Mouse (Mus musculus) CH12.LX (cell line): ENCODE measurements around the gene Lats1. TPM values are rescaled to one million over a fixed set of nuclear protein-coding genes. Genes with fewer than 3 reads are reported as not detected.

ENCODE experiments used
- DNase-seq: peaks from one replicate; pipeline ENCODE4 v3.0.0-alpha.2; 2013; ENCODE audit errors: extremely low read depth
- H3K27ac ChIP-seq: 2 replicates; pipeline ENCODE4 v1.5.1; 2012; ENCODE audit warnings: low read depth, mild to moderate bottlenecking, control low read depth, moderate library complexity; ENCODE audit not compliant: insufficient read depth
- H3K27me3 ChIP-seq: replicated peaks from 2 replicates; pipeline ENCODE3; 2012; ENCODE audit warnings: inconsistent platforms
- H3K36me3 ChIP-seq, 2 experiments: replicated peaks in 1 of 2; 2 replicates each; pipeline versions ENCODE3 to v1.6.1; 2012; ENCODE audit warnings: inconsistent platforms in 1 of 2, low read length in 1 of 2, mild to moderate bottlenecking in 1 of 2, mixed read lengths in 1 of 2, moderate library complexity in 1 of 2; ENCODE audit not compliant: control insufficient read depth in 1 of 2, insufficient read depth in 1 of 2
- H3K4me1 ChIP-seq, 2 experiments: 2 replicates each; pipeline ENCODE4 v1.6.1; 2012; ENCODE audit warnings: inconsistent platforms in 1 of 2, moderate library complexity in 1 of 2; ENCODE audit not compliant: insufficient read depth in 2 of 2, control insufficient read depth in 1 of 2
- H3K4me2 ChIP-seq: 2 replicates; pipeline ENCODE4 v1.6.1; 2012; ENCODE audit warnings: low read depth, mild to moderate bottlenecking, control low read depth; ENCODE audit not compliant: poor library complexity, insufficient read depth, severe bottlenecking
- H3K4me3 ChIP-seq, 3 experiments: fragments of 150-350 bp in 1 of 3; sonication (generic) in 1 of 3; replicated peaks in 1 of 3; 2 replicates each; pipeline versions ENCODE3 to v1.5.1; 2011 to 2012; ENCODE audit warnings: low read depth in 2 of 3, low read length in 2 of 3, mild to moderate bottlenecking in 2 of 3, moderate library complexity in 2 of 3, control low read depth in 1 of 3, improper control_type of control experiment in 1 of 3, inconsistent platforms in 1 of 3, mixed read lengths in 1 of 3; ENCODE audit not compliant: poor library complexity in 1 of 3
- H3K79me2 ChIP-seq: replicated peaks from 2 replicates; pipeline ENCODE4 v1.6.1; 2012; ENCODE audit warnings: mild to moderate bottlenecking, moderate library complexity; ENCODE audit not compliant: control insufficient read depth, poor library complexity, insufficient read depth, severe bottlenecking; ENCODE audit errors: extremely low read depth
- H3K9ac ChIP-seq: 2 replicates; pipeline ENCODE4 v1.6.1; 2012; ENCODE audit warnings: low read depth, mild to moderate bottlenecking, control low read depth, moderate library complexity; ENCODE audit not compliant: insufficient read depth
- H3K9me3 ChIP-seq: replicated peaks from 2 replicates; pipeline ENCODE3; 2012; ENCODE audit warnings: low read length, inconsistent platforms, mixed read lengths
- CHD1 ChIP-seq: IDR thresholded peaks from 2 replicates; pipeline ENCODE4 v1.6.1; 2012; ENCODE audit warnings: low read depth, low read length, improper control_type of control experiment, inconsistent platforms
- CHD2 ChIP-seq: IDR thresholded peaks from 2 replicates; pipeline ENCODE4 v1.6.1; 2011; ENCODE audit warnings: low read length, improper control_type of control experiment
- CTCF ChIP-seq, 2 experiments: IDR thresholded peaks in 1 of 2; conservative IDR thresholded peaks in 1 of 2; 2 replicates each; pipeline ENCODE4 v1.5.1; 2011 to 2012; ENCODE audit warnings: low read depth in 2 of 2, low read length in 2 of 2, improper control_type of control experiment in 1 of 2, inconsistent platforms in 1 of 2, mild to moderate bottlenecking in 1 of 2, moderate library complexity in 1 of 2
- E2F4 ChIP-seq: IDR thresholded peaks from 2 replicates; pipeline ENCODE4 v1.6.1; 2011; ENCODE audit warnings: low read depth, low read length, improper control_type of control experiment; ENCODE audit not compliant: insufficient replicate concordance
- ELF1 ChIP-seq: IDR thresholded peaks from 2 replicates; pipeline ENCODE4 v1.6.1; 2014; ENCODE audit warnings: low read depth, mild to moderate bottlenecking, inconsistent platforms, low read length, improper control_type of control experiment
- EP300 ChIP-seq: IDR thresholded peaks from 2 replicates; pipeline ENCODE4 v1.6.1; 2011; ENCODE audit warnings: low read length, improper control_type of control experiment
- GABPA ChIP-seq: IDR thresholded peaks from 2 replicates; pipeline ENCODE4 v1.6.1; 2012; ENCODE audit warnings: low read depth, low read length, improper control_type of control experiment, inconsistent platforms; ENCODE audit not compliant: insufficient replicate concordance
- HCFC1 ChIP-seq: IDR thresholded peaks from 2 replicates; pipeline ENCODE4 v1.6.1; 2012; ENCODE audit warnings: low read depth, mild to moderate bottlenecking, inconsistent platforms, low read length, improper control_type of control experiment
- JUN ChIP-seq: IDR thresholded peaks from 2 replicates; pipeline ENCODE4 v1.6.1; 2011; ENCODE audit warnings: low read depth, mild to moderate bottlenecking, low read length, improper control_type of control experiment, moderate library complexity; ENCODE audit not compliant: insufficient read depth
- JUND ChIP-seq: conservative IDR thresholded peaks from 2 replicates; pipeline ENCODE4 v1.6.1; 2011; ENCODE audit warnings: low read depth, low read length, improper control_type of control experiment
- KAT2A ChIP-seq: IDR thresholded peaks from 2 replicates; pipeline ENCODE4 v1.6.1; 2012; ENCODE audit warnings: low read length, improper control_type of control experiment, inconsistent platforms; ENCODE audit not compliant: insufficient replicate concordance
- MAZ ChIP-seq: IDR thresholded peaks from 2 replicates; pipeline ENCODE4 v1.6.1; 2012; ENCODE audit warnings: low read depth, mild to moderate bottlenecking, inconsistent platforms, low read length, improper control_type of control experiment, moderate library complexity
- NELFE ChIP-seq: IDR thresholded peaks from 2 replicates; pipeline ENCODE4 v1.6.1; 2011; ENCODE audit warnings: low read depth, low read length, improper control_type of control experiment
- POLR2A ChIP-seq: IDR thresholded peaks from 2 replicates; pipeline ENCODE4 v1.6.1; 2011; ENCODE audit warnings: low read depth, mild to moderate bottlenecking, improper control_type of control experiment, low read length
- POLR2AphosphoS2 ChIP-seq: IDR thresholded peaks from 2 replicates; pipeline ENCODE4 v1.6.1; 2011; ENCODE audit warnings: low read depth, low read length, improper control_type of control experiment
- RAD21 ChIP-seq: IDR thresholded peaks from 2 replicates; pipeline ENCODE4 v1.6.1; 2011; ENCODE audit warnings: low read depth, mild to moderate bottlenecking, low read length, improper control_type of control experiment, moderate library complexity
- SIN3A ChIP-seq: IDR thresholded peaks from 2 replicates; pipeline ENCODE4 v1.6.1; 2012; ENCODE audit warnings: low read length, improper control_type of control experiment, inconsistent platforms
- SMC3 ChIP-seq: IDR thresholded peaks from 2 replicates; pipeline ENCODE4 v1.6.1; 2011; ENCODE audit warnings: low read depth, low read length, improper control_type of control experiment
- TBP ChIP-seq: conservative IDR thresholded peaks from 2 replicates; pipeline ENCODE4 v1.6.1; 2011; ENCODE audit warnings: low read depth, low read length, improper control_type of control experiment
- TCF12 ChIP-seq: IDR thresholded peaks from 2 replicates; pipeline ENCODE4 v1.6.1; 2014; ENCODE audit warnings: low read depth, mild to moderate bottlenecking, inconsistent platforms, low read length, improper control_type of control experiment
- UBTF ChIP-seq: IDR thresholded peaks from 2 replicates; pipeline ENCODE4 v1.6.1; 2012; ENCODE audit warnings: low read depth, mild to moderate bottlenecking, inconsistent platforms, low read length, improper control_type of control experiment, moderate library complexity
- USF1 ChIP-seq: IDR thresholded peaks from 2 replicates; pipeline ENCODE4 v1.6.1; 2014; ENCODE audit warnings: low read depth, mild to moderate bottlenecking, inconsistent platforms, low read length, improper control_type of control experiment
- USF2 ChIP-seq: conservative IDR thresholded peaks from 2 replicates; pipeline ENCODE4 v1.6.1; 2011; ENCODE audit warnings: low read depth, low read length, improper control_type of control experiment
- ZC3H11A ChIP-seq: IDR thresholded peaks from 2 replicates; pipeline ENCODE4 v1.6.1; 2012; ENCODE audit warnings: low read depth, mild to moderate bottlenecking, inconsistent platforms, low read length, improper control_type of control experiment
- ZKSCAN1 ChIP-seq: IDR thresholded peaks from 2 replicates; pipeline ENCODE4 v1.6.1; 2012; ENCODE audit warnings: low read depth, inconsistent platforms, low read length, improper control_type of control experiment, borderline replicate concordance
- ZMIZ1 ChIP-seq: IDR thresholded peaks from 2 replicates; pipeline ENCODE4 v1.6.1; 2012; ENCODE audit warnings: low read depth, mild to moderate bottlenecking, inconsistent platforms, low read length, improper control_type of control experiment
- ZNF384 ChIP-seq: IDR thresholded peaks from 2 replicates; pipeline ENCODE4 v1.6.1; 2012; ENCODE audit warnings: low read depth, low read length, improper control_type of control experiment, inconsistent platforms
- dilution Hi-C: fragments of 300-500 bp; cut with MboI; formaldehyde crosslinking; loops from 2 replicates; pipeline ENCODE4 v1.14.3; 2020; ENCODE audit warnings: low sequenced_read_pairs; ENCODE audit not compliant: extremely low pct_unique_long_range_greater_than_20kb, extremely low pct_ligation_motif_present
- in situ Hi-C: fragments of 300-500 bp; cut with MboI; formaldehyde crosslinking; loops from 3 replicates; pipeline ENCODE4 v1.14.3; 2019; ENCODE audit warnings: low sequenced_read_pairs, low pct_ligation_motif_present, low pct_unique_long_range_greater_than_20kb, mixed read lengths
- polyA plus RNA-seq: library from polyadenylated mRNA; unstranded; fragments of >175 nt; gene quantifications from 2 replicates; pipeline ENCODE4 v1.2.1, GENCODE M21; 2012; ENCODE audit warnings: low read depth; ENCODE audit not compliant: insufficient read length
- total RNA-seq, 2 experiments: library from RNA; depleted of rRNA; stranded (reverse); fragments of 300-350 nt in 1 of 2; fragments of >200 nt in 1 of 2; gene quantifications; 2 replicates each; pipeline ENCODE4 v1.2.3; 2012 to 2014

Lats1 gene
- total and polyA plus RNA-seq, 3 experiments, result 8.5 to 13.4 (median 12.3) TPM

- dilution Hi-C loops, result no loop called here
- H3K4me3 ChIP-seq, result no peak overlapping the region
These were observed 31.5 kb downstream of the Lats1 start for GRCm38 (mm10) chr10:7712506-7712905.

GRCm38 (mm10) chr10:7715056-7715455 is 34.0 kb downstream of the Lats1 start:
- H3K4me1 ChIP-seq, result no peaks in the 10 kb centered on the region
- in situ Hi-C loops, result no loop called here
- no peak for TF ChIP-seq JUN
- no peak for TF ChIP-seq CHD2
- no peak for TF ChIP-seq E2F4
- TF ChIP-seq ZKSCAN1, result no peak
- no peak for TF ChIP-seq UBTF
- no peak for TF ChIP-seq SIN3A
- TF ChIP-seq CHD1, result no peak
- TF ChIP-seq NELFE, result no peak
- TF ChIP-seq POLR2AphosphoS2, result no peak
- TF ChIP-seq USF1, result no peak
- TF ChIP-seq POLR2A, result no peak
- no peak for TF ChIP-seq TCF12
- no peak for TF ChIP-seq ZMIZ1
- no peak for TF ChIP-seq SMC3
- TF ChIP-seq GABPA, result no peak
- no peak for TF ChIP-seq CTCF (conservative IDR thresholded peaks at IDR 0.05 in 1 of 2, IDR thresholded peaks at IDR 0.05 in 1 of 2; ENCODE audit: low read depth in 2 of 2, low read length in 2 of 2)
- TF ChIP-seq, all 38 proteins: peak for 0
- Histone ChIP-seq H3K9me3 (no peaks in the 10 kb centered on the region), H3K4me3 (no peak overlapping the region), H3K27me3 (no peaks in the 10 kb centered on the region), H3K4me2 (no peak overlapping the region), H3K36me3 (peaks cover 35 to 59% of the 10 kb centered on the region in 2 experiments), H3K79me2 (no peaks in the 10 kb centered on the region), H3K9ac (no peak overlapping the region), H3K27ac (no peak overlapping the region)
- dilution Hi-C loops, result no loop called here
- DNase-seq, result no peak

More at GRCm38 (mm10) chr10:7712506-7712905, 31.5 kb downstream of the Lats1 start:
- no peaks in the 10 kb centered on the region for H3K27me3 ChIP-seq
- TF ChIP-seq KAT2A (no peak), ZC3H11A (no peak), RAD21 (no peak), JUN (no peak), POLR2AphosphoS2 (no peak), HCFC1 (no peak), MAZ (no peak), ZKSCAN1 (no peak), EP300 (no peak), NELFE (no peak), TBP (no peak), GABPA (no peak), SIN3A (no peak), JUND (no peak), ZNF384 (no peak), CHD2 (no peak), SMC3 (no peak), USF2 (no peak), ELF1 (no peak)
- in situ Hi-C loops, result no loop called here
- no peak overlapping the region for H3K27ac ChIP-seq
- H3K9ac ChIP-seq, result no peak overlapping the region
- H3K9me3 ChIP-seq, result no peaks in the 10 kb centered on the region
- DNase-seq, result no peak
- no peaks in the 10 kb centered on the region for H3K79me2 ChIP-seq
- H3K36me3 ChIP-seq, result peaks cover 46 to 72% of the 10 kb centered on the region in 2 experiments
- no peak overlapping the region for H3K4me2 ChIP-seq
- no peaks in the 10 kb centered on the region for H3K4me1 ChIP-seq
